Mouse (Mus musculus): Measurements from ENCODE around the gene Lyrm7.

Gene Lyrm7

GRCm38 (mm10) chr11:54809582-54809981 is 51.1 kb downstream of the Lyrm7 start:
- Histone ChIP-seq H3K36me3 (ENCODE audit: insufficient read depth, low read length) (no peaks in the 10 kb centered on the region), H3K9me3 (ENCODE audit: low read length) (0 out of 2 replicates have a peak, but pooled peaks cover 3% of the 10 kb centered on the region), H3K27me3 (ENCODE audit: insufficient read depth, low read length) (peaks cover 20% of the 10 kb centered on the region; the same call in 1 of the 2 replicates), H3K4me3 (replicated peaks; ENCODE audit: low read length) (no peak overlapping the region), H3K4me1 (replicated peaks; ENCODE audit: low read depth, low read length) (0 out of 2 replicates have a peak, but pooled peaks cover 2% of the 10 kb centered on the region)
- TF ChIP-seq NANOG (IDR thresholded peaks at IDR 0.05; ENCODE audit: borderline replicate concordance, low read length) (no peak), CTCF (conservative IDR thresholded peaks at IDR 0.05; ENCODE audit: low read length) (no peak), POU5F1 (IDR thresholded peaks at IDR 0.05; ENCODE audit: borderline replicate concordance, low read length) (no peak)

- no peaks in the 10 kb centered on the region for H3K9me3 ChIP-seq (ENCODE audit: low read length)
- H3K27me3 ChIP-seq (ENCODE audit: insufficient read depth, low read length), result peaks cover 20% of the 10 kb centered on the region; the same call in 1 of the 2 replicates
- no peak overlapping the region for H3K4me3 ChIP-seq (replicated peaks; ENCODE audit: low read length)
- TF ChIP-seq CTCF (conservative IDR thresholded peaks at IDR 0.05; ENCODE audit: low read length) (no peak), NANOG (IDR thresholded peaks at IDR 0.05; ENCODE audit: borderline replicate concordance, low read length) (no peak), POU5F1 (IDR thresholded peaks at IDR 0.05; ENCODE audit: borderline replicate concordance, low read length) (no peak)
- H3K36me3 ChIP-seq (ENCODE audit: insufficient read depth, low read length), result no peaks in the 10 kb centered on the region
- H3K4me1 ChIP-seq (replicated peaks; ENCODE audit: low read depth, low read length), result 0 out of 2 replicates have a peak, but pooled peaks cover 6% of the 10 kb centered on the region
Measured at GRCm38 (mm10) chr11:54808177-54808576, 52.5 kb downstream of the Lyrm7 start.

GRCm38 (mm10) chr11:54807669-54808068 is 53.0 kb downstream of the Lyrm7 start:
- no peak for TF ChIP-seq NANOG (IDR thresholded peaks at IDR 0.05; ENCODE audit: borderline replicate concordance, low read length)
- no peaks in the 10 kb centered on the region for H3K9me3 ChIP-seq (ENCODE audit: low read length)
- H3K4me3 ChIP-seq (replicated peaks; ENCODE audit: low read length), result no peak overlapping the region
- H3K27me3 ChIP-seq (ENCODE audit: insufficient read depth, low read length), result peaks cover 20% of the 10 kb centered on the region; the same call in 1 of the 2 replicates
- H3K4me1 ChIP-seq (replicated peaks; ENCODE audit: low read depth, low read length), result 0 out of 2 replicates have a peak, but pooled peaks cover 6% of the 10 kb centered on the region
- no peaks in the 10 kb centered on the region for H3K36me3 ChIP-seq (ENCODE audit: insufficient read depth, low read length)

- TF ChIP-seq CTCF (conservative IDR thresholded peaks at IDR 0.05; ENCODE audit: low read length) (no peak), POU5F1 (IDR thresholded peaks at IDR 0.05; ENCODE audit: borderline replicate concordance, low read length) (no peak), NANOG (IDR thresholded peaks at IDR 0.05; ENCODE audit: borderline replicate concordance, low read length) (no peak)
- H3K4me1 ChIP-seq (replicated peaks; ENCODE audit: low read depth, low read length), result 0 out of 2 replicates have a peak, but pooled peaks cover 6% of the 10 kb centered on the region
- H3K36me3 ChIP-seq (ENCODE audit: insufficient read depth, low read length), result no peaks in the 10 kb centered on the region
Measured at GRCm38 (mm10) chr11:54806891-54807290, 53.8 kb downstream of the Lyrm7 start.

GRCm38 (mm10) chr11:54805196-54805595 is 55.5 kb downstream of the Lyrm7 start:
- TF ChIP-seq POU5F1 (IDR thresholded peaks at IDR 0.05; ENCODE audit: borderline replicate concordance, low read length) (no peak), CTCF (conservative IDR thresholded peaks at IDR 0.05; ENCODE audit: low read length) (no peak), NANOG (IDR thresholded peaks at IDR 0.05; ENCODE audit: borderline replicate concordance, low read length) (no peak)
- Histone ChIP-seq H3K4me3 (replicated peaks; ENCODE audit: low read length) (no peak overlapping the region), H3K4me1 (replicated peaks; ENCODE audit: low read depth, low read length) (0 out of 2 replicates have a peak, but pooled peaks cover 6% of the 10 kb centered on the region), H3K36me3 (ENCODE audit: insufficient read depth, low read length) (no peaks in the 10 kb centered on the region), H3K27me3 (ENCODE audit: insufficient read depth, low read length) (peaks cover 17% of the 10 kb centered on the region; the same call in 1 of the 2 replicates), H3K9me3 (ENCODE audit: low read length) (no peaks in the 10 kb centered on the region)

More at GRCm38 (mm10) chr11:54806891-54807290, 53.8 kb downstream of the Lyrm7 start:
- H3K27me3 ChIP-seq (ENCODE audit: insufficient read depth, low read length), result peaks cover 18% of the 10 kb centered on the region; the same call in 1 of the 2 replicates
- H3K4me3 ChIP-seq (replicated peaks; ENCODE audit: low read length), result no peak overlapping the region; the same call in 1 of the 2 replicates
- no peaks in the 10 kb centered on the region for H3K9me3 ChIP-seq (ENCODE audit: low read length)

- Histone ChIP-seq H3K9me3 (ENCODE audit: low read length) (no peaks in the 10 kb centered on the region), H3K36me3 (ENCODE audit: insufficient read depth, low read length) (no peaks in the 10 kb centered on the region), H3K27me3 (ENCODE audit: insufficient read depth, low read length) (peaks cover 6% of the 10 kb centered on the region; the same call in 1 of the 2 replicates), H3K4me1 (replicated peaks; ENCODE audit: low read depth, low read length) (0 out of 2 replicates have a peak, but pooled peaks cover 6% of the 10 kb centered on the region), H3K4me3 (replicated peaks; ENCODE audit: low read length) (no peak overlapping the region)
- no peak for TF ChIP-seq NANOG (IDR thresholded peaks at IDR 0.05; ENCODE audit: borderline replicate concordance, low read length)
- TF ChIP-seq POU5F1 (IDR thresholded peaks at IDR 0.05; ENCODE audit: borderline replicate concordance, low read length), result no peak
- TF ChIP-seq CTCF (conservative IDR thresholded peaks at IDR 0.05; ENCODE audit: low read length), result no peak
Measured at GRCm38 (mm10) chr11:54802621-54803020, 58.1 kb downstream of the Lyrm7 start.

- Histone ChIP-seq H3K9me3 (ENCODE audit: low read length) (no peaks in the 10 kb centered on the region), H3K4me1 (replicated peaks; ENCODE audit: low read depth, low read length) (peaks cover 9% of the 10 kb centered on the region), H3K4me3 (replicated peaks; ENCODE audit: low read length) (no peak overlapping the region), H3K27me3 (ENCODE audit: insufficient read depth, low read length) (peaks cover 6% of the 10 kb centered on the region; the same call in 1 of the 2 replicates), H3K36me3 (ENCODE audit: insufficient read depth, low read length) (no peaks in the 10 kb centered on the region)
- no peak for TF ChIP-seq CTCF (conservative IDR thresholded peaks at IDR 0.05; ENCODE audit: low read length)
Measured at GRCm38 (mm10) chr11:54801791-54802558, 58.7 kb downstream of the Lyrm7 start.

GRCm38 (mm10) chr11:54796551-54796950 is 64.2 kb downstream of the Lyrm7 start:
- Histone ChIP-seq H3K4me3 (replicated peaks; ENCODE audit: low read length) (peak overlapping the region; percentile 71), H3K36me3 (ENCODE audit: insufficient read depth, low read length) (no peaks in the 10 kb centered on the region), H3K27me3 (ENCODE audit: insufficient read depth, low read length) (peaks cover 5% of the 10 kb centered on the region; the same call in 1 of the 2 replicates), H3K9me3 (ENCODE audit: low read length) (no peaks in the 10 kb centered on the region), H3K4me1 (replicated peaks; ENCODE audit: low read depth, low read length) (peaks cover 29% of the 10 kb centered on the region)
- TF ChIP-seq POU5F1 (IDR thresholded peaks at IDR 0.05; ENCODE audit: borderline replicate concordance, low read length) (no peak), CTCF (conservative IDR thresholded peaks at IDR 0.05; ENCODE audit: low read length) (no peak), NANOG (IDR thresholded peaks at IDR 0.05; ENCODE audit: borderline replicate concordance, low read length) (no peak)

Measured in E14TG2a.4 (cell line).